Mouse (Mus musculus): ENCODE measurements around the gene Dgkq.

DNA sequence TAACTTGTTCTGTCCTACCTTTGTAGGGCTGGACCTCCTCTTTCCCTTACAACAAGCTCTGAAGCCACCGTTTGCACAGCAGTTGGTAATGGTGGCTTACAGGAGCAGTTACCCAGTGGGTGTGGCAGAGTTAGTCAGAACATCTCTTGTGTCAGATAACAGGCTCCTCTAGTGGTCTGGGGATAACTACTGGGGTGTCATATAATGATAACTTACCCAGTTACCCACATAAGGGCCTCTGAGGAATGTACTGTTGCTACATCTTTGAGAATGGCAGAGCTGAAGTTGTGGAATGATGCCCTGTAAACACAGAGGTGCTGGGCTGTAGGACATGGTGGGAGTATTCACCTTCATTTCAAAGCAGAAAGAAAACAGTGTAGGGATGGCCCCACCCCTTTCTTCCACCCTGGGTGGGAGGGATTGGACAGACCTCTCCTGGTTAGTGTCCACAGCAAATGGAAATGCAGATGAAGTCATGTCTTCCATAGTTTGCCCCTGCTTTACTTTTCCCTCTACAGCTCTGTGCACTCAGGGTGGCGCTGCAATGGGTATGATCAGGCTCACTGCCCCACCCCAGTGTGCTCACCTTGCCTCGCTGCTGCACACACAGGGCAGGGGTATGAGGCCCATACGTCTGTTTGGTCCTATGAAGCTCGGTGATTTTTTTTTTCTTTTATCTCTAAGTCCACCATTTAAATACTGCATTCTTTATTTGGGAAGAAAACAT lies 7.5 kb upstream of the Dgkq start:
- TF ChIP-seq ZNF384 (IDR thresholded peaks at IDR 0.05; ENCODE audit: low read depth, low read length) (no peak), CHD2 (IDR thresholded peaks at IDR 0.05; ENCODE audit: low read depth, low read length) (no peak), MAFK (IDR thresholded peaks at IDR 0.05; ENCODE audit: insufficient read depth, low read depth, low read length) (no peak), ZC3H11A (IDR thresholded peaks at IDR 0.05; ENCODE audit: borderline replicate concordance, low read depth, low read length) (no peak), HCFC1 (IDR thresholded peaks at IDR 0.05; ENCODE audit: borderline replicate concordance, insufficient read depth, low read length) (no peak)
